Comparison of ENCODE assay signal across 8 mouse cellular contexts in genomic region chr3:62339516-62340051, GRCm38 (mm10). TPM values are rescaled to one million over a fixed set of nuclear protein-coding genes. Genes with fewer than 3 reads are reported as not detected.
DNase-seq lines count a peak whose midpoint lies in the region; ATAC-seq lines count a peak whose summit lies in the region.

No protein-coding gene starts in this region.

- peak overlapping the region; percentile 73 for H3K9ac ChIP-seq in embryonic facial prominence, embryonic 11.5 days (replicated peaks; ENCODE audit: low read length)
- H3K9ac ChIP-seq in heart, embryonic 13.5 days, result peak overlapping the region; percentile 83
- H3K9ac ChIP-seq in kidney, embryonic 15.5 days, result peak overlapping the region; percentile 73

- no peak overlapping the region for H3K27ac ChIP-seq in embryonic facial prominence, embryonic 11.5 days (replicated peaks; ENCODE audit: low read depth, low read length)
- H3K27ac ChIP-seq in heart, embryonic 13.5 days (replicated peaks), result peak overlapping the region; percentile 75
- H3K27ac ChIP-seq in kidney, embryonic 15.5 days, result peak overlapping the region; percentile 91

- intact Hi-C loops in left cerebral cortex, postnatal 4 days (cut with DNase I), result loop anchor here (5.0 kb wide), 2 partner anchors 117 to 118 kb away; no protein-coding TSS in a partner anchor
- intact Hi-C loops in left cerebral cortex, postnatal 14 days (cut with DNase I), result loop anchor here (5.0 kb wide), 2 partner anchors 113 to 122 kb away; no protein-coding TSS in a partner anchor

- peak overlapping the region; percentile 74 for H3K4me2 ChIP-seq in embryonic facial prominence, embryonic 11.5 days (ENCODE audit: low read depth, low read length)
- peak overlapping the region; percentile 90 for H3K4me2 ChIP-seq in heart, embryonic 13.5 days
- H3K4me2 ChIP-seq in kidney, embryonic 15.5 days, result peak overlapping the region; percentile 90

- peak; percentile 70 for ATAC-seq in embryonic facial prominence, embryonic 11.5 days (replicated peaks; ENCODE audit: insufficient number of reproducible peaks, low FRiP score, low TSS enrichment, low read depth)
- 0 out of 2 replicates have a peak, but pooled peaks have one; percentile 34 for ATAC-seq in heart, embryonic 13.5 days (ENCODE audit: extremely low read depth, insufficient number of reproducible peaks, low FRiP score, low TSS enrichment)
- ATAC-seq in kidney, embryonic 15.5 days (replicated peaks; ENCODE audit: low FRiP score), result peak; percentile 63

- 0 out of 2 replicates have a peak, but pooled peaks cover 3% of the 10 kb centered on the region for H3K27me3 ChIP-seq in embryonic facial prominence, embryonic 11.5 days (ENCODE audit: control insufficient read depth, insufficient read depth, low read length)
- peaks cover 9% of the 10 kb centered on the region for H3K27me3 ChIP-seq in heart, embryonic 13.5 days (replicated peaks)
- 0 out of 2 replicates have a peak, but pooled peaks cover 7% of the 10 kb centered on the region for H3K27me3 ChIP-seq in kidney, embryonic 15.5 days

- DNase-seq in left cerebral cortex, postnatal 4 days, result peak; percentile 35
- no peak for DNase-seq in left cerebral cortex, postnatal 14 days (ENCODE audit: low spot score in 2 of 2)
- peak; percentile 20 for DNase-seq in embryonic facial prominence, embryonic 11.5 days (ENCODE audit: low spot score)
- DNase-seq in lung, postnatal 10 days, result peak; percentile 61
- DNase-seq in retina, embryonic 14.5 days (ENCODE audit: low spot score), result peak; percentile 66
- DNase-seq in layer of hippocampus, adult 9-11 months, result no peak

- peak overlapping the region; percentile 72 for H3K4me3 ChIP-seq in embryonic facial prominence, embryonic 11.5 days (ENCODE audit: low read depth, low read length)
- peak overlapping the region; percentile 77 for H3K4me3 ChIP-seq in heart, embryonic 13.5 days
- H3K4me3 ChIP-seq in kidney, embryonic 15.5 days (replicated peaks), result peak overlapping the region; percentile 85

- no peaks in the 10 kb centered on the region for H3K4me1 ChIP-seq in embryonic facial prominence, embryonic 11.5 days (ENCODE audit: control insufficient read depth, insufficient read depth, low read length)
- peaks cover 14% of the 10 kb centered on the region for H3K4me1 ChIP-seq in heart, embryonic 13.5 days
- peaks cover 25% of the 10 kb centered on the region for H3K4me1 ChIP-seq in kidney, embryonic 15.5 days

- H3K9me3 ChIP-seq in embryonic facial prominence, embryonic 11.5 days (replicated peaks; ENCODE audit: control insufficient read depth, low read length), result no peaks in the 10 kb centered on the region
- H3K9me3 ChIP-seq in heart, embryonic 13.5 days, result no peaks in the 10 kb centered on the region
- no peaks in the 10 kb centered on the region for H3K9me3 ChIP-seq in kidney, embryonic 15.5 days (replicated peaks)

- no peaks in the 10 kb centered on the region for H3K36me3 ChIP-seq in embryonic facial prominence, embryonic 11.5 days (replicated peaks; ENCODE audit: control insufficient read depth, insufficient read depth, low read depth, low read length)
- no peaks in the 10 kb centered on the region for H3K36me3 ChIP-seq in heart, embryonic 13.5 days
- 0 out of 2 replicates have a peak, but pooled peaks cover 5% of the 10 kb centered on the region for H3K36me3 ChIP-seq in kidney, embryonic 15.5 days

- WGBS in embryonic facial prominence, embryonic 11.5 days, result under 1% methylated on average over 53 of the region's 53 CpGs
- under 1% methylated on average over 53 of the region's 53 CpGs for WGBS in heart, embryonic 13.5 days
- WGBS in kidney, embryonic 15.5 days, result under 1% methylated on average over 53 of the region's 53 CpGs

RNA-seq across cellular contexts. Expression of gene Arhgef26, which starts 1.4 kb away (rescaled TPM):
- total RNA-seq in left cerebral cortex, postnatal 4 days (2021), result 10 to 100 TPM; 45.2 to 53.9 TPM
- 10 to 100 TPM; 23.3 to 24.1 TPM for total RNA-seq in left cerebral cortex, postnatal 14 days (2021)
- 4.3 and 4.7 TPM in 2 replicates for polyA plus RNA-seq in embryonic facial prominence, embryonic 11.5 days (2014; fragmentation: Nextera tagmentation; extraction: Ambion mirVana)
- 4.6 and 4.9 TPM in 2 replicates for polyA plus RNA-seq in heart, embryonic 13.5 days (2015; fragmentation: Nextera tagmentation; extraction: Ambion mirVana)
- 14.1 and 14.8 TPM in 2 replicates for polyA plus RNA-seq in kidney, embryonic 15.5 days (2015; fragmentation: Nextera tagmentation; extraction: Ambion mirVana)

Comparison
In these comparisons a context has a peak if more than half of its experiments do, and no peak if none do; other contexts are left out.
1. DNase-seq: peak in left cerebral cortex, postnatal 4 days (single experiment), embryonic facial prominence, embryonic 11.5 days (single experiment), lung, postnatal 10 days (single experiment) and retina, embryonic 14.5 days (single experiment); none in left cerebral cortex, postnatal 14 days (0 of 2) and layer of hippocampus, adult 9-11 months (single experiment).
2. Peak in every context shown above with its lines, with median percentiles within 50 percentile points of each other: ATAC-seq, H3K4me2 ChIP-seq, H3K4me3 ChIP-seq and H3K9ac ChIP-seq.